Mouse (Mus musculus): ENCODE data around the gene Eif2ak4. TPM values are rescaled to one million over a fixed set of nuclear protein-coding genes. Genes with fewer than 3 reads are reported as not detected.
A peak's percentile ranks its signal among the peaks of the same experiment; 100 is the strongest.

The Eif2ak4 gene
- polyA plus RNA-seq, 1 experiment: 11.9 TPM

DNA sequence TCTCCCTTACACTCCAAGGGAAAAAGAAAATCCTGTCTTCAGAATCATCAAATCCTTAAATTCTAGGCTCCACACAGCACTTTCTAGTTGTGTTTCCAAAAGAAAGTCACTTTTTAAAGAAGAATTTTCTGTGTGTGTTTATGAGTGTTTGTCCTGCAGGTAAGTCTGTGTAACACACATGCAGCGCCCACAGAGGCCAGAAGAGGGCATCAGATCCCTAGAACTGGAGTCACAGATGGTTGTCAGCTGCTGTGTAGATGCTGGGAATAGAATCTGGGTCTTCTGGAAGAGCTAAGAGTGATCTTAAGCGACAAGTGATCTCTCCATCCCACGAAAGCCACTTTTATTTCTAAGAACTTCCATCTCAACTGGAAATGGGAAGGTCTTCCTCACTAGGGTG lies 99.4 kb downstream of the Eif2ak4 start:
- no peak overlapping the region for H3K4me3 ChIP-seq (ENCODE audit: extremely low read depth, insufficient read depth, insufficient read length)
- peaks cover 20% of the 10 kb centered on the region; the same call in 1 of the 2 replicates for H3K4me1 ChIP-seq (ENCODE audit: control insufficient read depth, insufficient read depth, insufficient read length)
- peak in 1 of 2 experiments; percentile 46 for DNase-seq (ENCODE audit: low read depth in 1 of 2, low spot score in 2 of 2)
- H3K27ac ChIP-seq (ENCODE audit: insufficient read depth, low read length): no peak overlapping the region
- H3K27me3 ChIP-seq (ENCODE audit: control insufficient read depth, insufficient read depth, low read length): no peaks in the 10 kb centered on the region
- TF ChIP-seq CTCF (IDR thresholded peaks at IDR 0.05; ENCODE audit: extremely low read depth, insufficient read depth, insufficient read length, insufficient replicate concordance): peak; percentile 36; the same call in 1 of the 2 replicates
- no peak for TF ChIP-seq POLR2A (IDR thresholded peaks at IDR 0.05; ENCODE audit: low read depth, low read length)
- H3K36me3 ChIP-seq (ENCODE audit: control insufficient read depth, insufficient read depth, low read length): no peaks in the 10 kb centered on the region
- WGBS: 86% methylated on average over 3 of the region's 3 CpGs

DNA sequence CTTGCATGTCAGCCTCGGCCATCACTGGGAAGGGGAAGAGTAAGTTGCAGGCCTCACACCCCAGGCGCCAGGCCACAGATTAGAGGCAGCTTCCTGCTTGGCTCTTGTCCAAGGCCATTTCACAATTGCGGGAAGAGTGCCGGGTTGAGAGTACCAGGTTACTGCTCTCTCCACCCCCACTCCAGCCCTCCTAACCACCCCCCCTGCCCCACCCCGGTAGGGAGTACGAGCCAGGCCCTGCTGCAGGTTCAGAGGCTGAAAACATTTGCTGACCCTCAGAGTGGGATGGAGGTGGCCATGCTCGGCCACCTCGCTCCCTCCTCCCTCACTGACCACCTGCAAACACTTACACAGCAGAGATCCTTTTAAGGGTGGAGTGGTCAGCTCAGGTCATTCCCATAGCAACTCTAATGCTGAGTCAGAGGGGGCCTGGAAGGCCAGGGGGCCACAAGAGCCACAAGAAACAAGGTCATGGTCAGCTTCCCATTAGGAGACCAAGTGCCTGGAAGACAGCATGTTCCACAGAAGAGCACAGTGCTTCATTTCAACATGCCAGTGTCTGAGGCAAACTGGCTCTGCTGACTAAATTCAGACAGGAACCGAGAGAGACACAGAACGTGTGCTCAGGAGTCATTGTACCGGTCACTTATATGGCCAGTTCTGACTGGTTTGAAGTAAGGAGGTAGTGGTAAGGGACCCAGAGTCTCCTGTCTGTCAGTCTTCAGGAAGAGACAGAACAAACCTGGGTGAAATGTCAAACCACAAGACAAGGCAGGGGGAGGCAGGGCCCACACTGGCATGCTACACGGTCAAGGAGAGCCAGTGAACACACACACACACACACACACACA lies 102.0 kb downstream of the Eif2ak4 start:
- Histone ChIP-seq H3K27ac (ENCODE audit: insufficient read depth, low read length) (peak overlapping the region; percentile 56), H3K27me3 (ENCODE audit: control insufficient read depth, insufficient read depth, low read length) (no peaks in the 10 kb centered on the region), H3K4me1 (ENCODE audit: control insufficient read depth, insufficient read depth, insufficient read length) (peaks cover 26% of the 10 kb centered on the region; the same call in 1 of the 2 replicates), H3K36me3 (ENCODE audit: control insufficient read depth, insufficient read depth, low read length) (no peaks in the 10 kb centered on the region), H3K4me3 (ENCODE audit: extremely low read depth, insufficient read depth, insufficient read length) (no peak overlapping the region)
- 15% methylated on average over 12 of the region's 12 CpGs for WGBS
- TF ChIP-seq CTCF (IDR thresholded peaks at IDR 0.05; ENCODE audit: extremely low read depth, insufficient read depth, insufficient read length, insufficient replicate concordance) (no peak), POLR2A (IDR thresholded peaks at IDR 0.05; ENCODE audit: low read depth, low read length) (no peak)
- peak in 1 of 2 experiments; percentile 36 for DNase-seq (ENCODE audit: low read depth in 1 of 2, low spot score in 2 of 2)

DNA sequence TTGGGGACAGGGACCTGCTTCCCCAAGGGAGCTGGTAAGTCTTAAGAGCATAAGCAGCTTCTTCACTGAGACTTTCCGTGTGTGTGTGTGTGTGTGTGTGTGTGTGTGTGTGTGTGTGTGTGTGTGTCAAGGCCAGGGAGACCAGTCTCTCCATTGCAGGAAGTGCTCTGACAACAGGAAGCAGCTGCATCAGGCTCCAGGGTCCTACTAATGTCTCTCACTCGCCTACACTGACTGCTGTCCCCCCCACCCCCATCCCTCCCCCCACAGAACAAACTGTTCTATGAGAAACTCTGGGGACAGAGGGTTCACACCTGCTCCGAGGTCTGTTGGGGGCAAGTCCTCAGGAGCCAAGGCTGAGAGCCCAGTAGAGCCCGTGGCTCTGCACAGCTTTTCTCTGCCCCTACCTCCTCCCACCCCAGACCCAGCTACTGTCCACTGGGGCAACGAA lies 102.9 kb downstream of the Eif2ak4 start:
- H3K36me3 ChIP-seq (ENCODE audit: control insufficient read depth, insufficient read depth, low read length): no peaks in the 10 kb centered on the region
- 3% methylated on average over 5 of the region's 5 CpGs for WGBS
- H3K27me3 ChIP-seq (ENCODE audit: control insufficient read depth, insufficient read depth, low read length): no peaks in the 10 kb centered on the region
- H3K4me1 ChIP-seq (ENCODE audit: control insufficient read depth, insufficient read depth, insufficient read length): peaks cover 26% of the 10 kb centered on the region; the same call in 1 of the 2 replicates
- TF ChIP-seq CTCF (IDR thresholded peaks at IDR 0.05; ENCODE audit: extremely low read depth, insufficient read depth, insufficient read length, insufficient replicate concordance) (no peak), POLR2A (IDR thresholded peaks at IDR 0.05; ENCODE audit: low read depth, low read length) (no peak; the same call in 1 of the 2 replicates)
- H3K27ac ChIP-seq (ENCODE audit: insufficient read depth, low read length): peak overlapping the region; percentile 56
- peak; percentile 57 to 60 for DNase-seq (ENCODE audit: low read depth in 1 of 2, low spot score in 2 of 2)
- no peak overlapping the region for H3K4me3 ChIP-seq (ENCODE audit: extremely low read depth, insufficient read depth, insufficient read length)

DNA sequence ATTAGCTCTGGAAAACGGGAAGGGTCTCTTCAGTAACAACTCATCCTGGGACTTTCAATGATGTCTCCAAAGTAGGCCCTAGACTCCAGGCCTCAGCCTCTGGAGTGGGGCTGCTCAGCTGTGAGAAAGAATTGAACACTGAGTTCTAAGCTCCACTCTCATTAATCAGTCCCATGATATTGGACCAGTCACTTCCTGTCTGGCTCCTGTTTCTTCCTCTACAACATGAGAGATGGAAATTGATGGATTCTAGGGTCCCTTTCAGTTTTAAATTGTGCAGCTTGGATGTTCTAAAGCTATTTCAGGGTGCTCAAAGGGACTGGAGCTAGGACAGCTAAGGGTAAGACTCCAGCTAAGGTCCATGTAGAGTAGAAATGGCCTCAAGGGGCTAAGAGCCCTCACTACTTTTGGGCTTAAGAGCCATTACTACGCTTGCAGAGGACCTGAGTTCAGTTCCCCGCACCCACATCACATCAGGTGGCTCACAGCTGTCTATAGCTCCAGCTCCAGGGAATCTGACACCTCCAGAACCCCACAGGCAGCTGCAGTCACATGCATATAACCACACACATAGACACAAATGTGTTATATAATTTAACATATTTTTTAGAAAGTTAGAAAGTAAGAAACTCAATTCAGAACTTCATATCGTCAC lies 103.5 kb downstream of the Eif2ak4 start:
- no peak for DNase-seq (ENCODE audit: low read depth in 1 of 2, low spot score in 2 of 2)
- Histone ChIP-seq H3K27me3 (ENCODE audit: control insufficient read depth, insufficient read depth, low read length) (no peaks in the 10 kb centered on the region), H3K4me3 (ENCODE audit: extremely low read depth, insufficient read depth, insufficient read length) (no peak overlapping the region), H3K36me3 (ENCODE audit: control insufficient read depth, insufficient read depth, low read length) (no peaks in the 10 kb centered on the region), H3K4me1 (ENCODE audit: control insufficient read depth, insufficient read depth, insufficient read length) (peaks cover 26% of the 10 kb centered on the region; the same call in 1 of the 2 replicates), H3K27ac (ENCODE audit: insufficient read depth, low read length) (peak overlapping the region; percentile 56)
- TF ChIP-seq CTCF (IDR thresholded peaks at IDR 0.05; ENCODE audit: extremely low read depth, insufficient read depth, insufficient read length, insufficient replicate concordance) (no peak), POLR2A (IDR thresholded peaks at IDR 0.05; ENCODE audit: low read depth, low read length) (no peak)
- 62% methylated on average over 4 of the region's 4 CpGs for WGBS

GRCm38 (mm10) chr2:118495024-118495423 lies 106.6 kb downstream of the Eif2ak4 start:
- H3K4me1 ChIP-seq (ENCODE audit: control insufficient read depth, insufficient read depth, insufficient read length): peaks cover 27% of the 10 kb centered on the region; the same call in 1 of the 2 replicates
- TF ChIP-seq CTCF (IDR thresholded peaks at IDR 0.05; ENCODE audit: extremely low read depth, insufficient read depth, insufficient read length, insufficient replicate concordance): no peak
- TF ChIP-seq POLR2A (IDR thresholded peaks at IDR 0.05; ENCODE audit: low read depth, low read length): no peak
- no peak overlapping the region for H3K27ac ChIP-seq (ENCODE audit: insufficient read depth, low read length)
- 42% methylated on average over 9 of the region's 9 CpGs for WGBS
- H3K36me3 ChIP-seq (ENCODE audit: control insufficient read depth, insufficient read depth, low read length): no peaks in the 10 kb centered on the region
- no peak for DNase-seq (ENCODE audit: low read depth in 1 of 2, low spot score in 2 of 2)
- no peaks in the 10 kb centered on the region for H3K27me3 ChIP-seq (ENCODE audit: control insufficient read depth, insufficient read depth, low read length)
- H3K4me3 ChIP-seq (ENCODE audit: extremely low read depth, insufficient read depth, insufficient read length): no peak overlapping the region

DNA sequence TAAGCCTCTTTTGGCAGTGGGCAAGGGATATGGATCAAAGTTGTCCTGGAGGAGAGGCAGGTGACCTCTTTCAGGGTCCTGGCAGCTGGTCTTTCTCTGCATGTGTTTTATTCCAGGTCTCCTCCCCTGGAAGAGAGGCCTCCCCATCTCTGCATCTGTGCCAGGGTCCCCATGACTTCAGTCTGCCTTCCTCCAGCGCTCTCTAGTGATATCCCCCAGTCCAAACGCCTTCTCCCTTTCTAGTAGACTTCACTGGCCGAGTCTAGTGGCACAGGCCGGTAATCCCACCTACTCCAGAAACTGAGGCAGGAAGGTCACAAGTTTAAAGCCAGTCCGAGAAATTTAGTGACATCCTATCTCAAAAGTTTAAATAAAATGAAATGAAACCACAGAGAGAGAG lies 109.5 kb downstream of the Eif2ak4 start:
- H3K27me3 ChIP-seq (ENCODE audit: control insufficient read depth, insufficient read depth, low read length): no peaks in the 10 kb centered on the region
- peaks cover 10% of the 10 kb centered on the region; the same call in 1 of the 2 replicates for H3K4me1 ChIP-seq (ENCODE audit: control insufficient read depth, insufficient read depth, insufficient read length)
- no peak overlapping the region for H3K4me3 ChIP-seq (ENCODE audit: extremely low read depth, insufficient read depth, insufficient read length)
- H3K36me3 ChIP-seq (ENCODE audit: control insufficient read depth, insufficient read depth, low read length): no peaks in the 10 kb centered on the region
- 67% methylated on average over 5 of the region's 5 CpGs for WGBS
- H3K27ac ChIP-seq (ENCODE audit: insufficient read depth, low read length): no peak overlapping the region
- DNase-seq (ENCODE audit: low read depth in 1 of 2, low spot score in 2 of 2): no peak
- TF ChIP-seq CTCF (IDR thresholded peaks at IDR 0.05; ENCODE audit: extremely low read depth, insufficient read depth, insufficient read length, insufficient replicate concordance) (no peak), POLR2A (IDR thresholded peaks at IDR 0.05; ENCODE audit: low read depth, low read length) (no peak)
